Mouse (Mus musculus): Measurements from ENCODE around the gene Maml1. TPM values are rescaled to one million over a fixed set of nuclear protein-coding genes. Genes with fewer than 3 reads are reported as not detected.

The Maml1 gene
- polyA plus RNA-seq, 1 experiment from 2014 or later: 4.6 TPM

DNA sequence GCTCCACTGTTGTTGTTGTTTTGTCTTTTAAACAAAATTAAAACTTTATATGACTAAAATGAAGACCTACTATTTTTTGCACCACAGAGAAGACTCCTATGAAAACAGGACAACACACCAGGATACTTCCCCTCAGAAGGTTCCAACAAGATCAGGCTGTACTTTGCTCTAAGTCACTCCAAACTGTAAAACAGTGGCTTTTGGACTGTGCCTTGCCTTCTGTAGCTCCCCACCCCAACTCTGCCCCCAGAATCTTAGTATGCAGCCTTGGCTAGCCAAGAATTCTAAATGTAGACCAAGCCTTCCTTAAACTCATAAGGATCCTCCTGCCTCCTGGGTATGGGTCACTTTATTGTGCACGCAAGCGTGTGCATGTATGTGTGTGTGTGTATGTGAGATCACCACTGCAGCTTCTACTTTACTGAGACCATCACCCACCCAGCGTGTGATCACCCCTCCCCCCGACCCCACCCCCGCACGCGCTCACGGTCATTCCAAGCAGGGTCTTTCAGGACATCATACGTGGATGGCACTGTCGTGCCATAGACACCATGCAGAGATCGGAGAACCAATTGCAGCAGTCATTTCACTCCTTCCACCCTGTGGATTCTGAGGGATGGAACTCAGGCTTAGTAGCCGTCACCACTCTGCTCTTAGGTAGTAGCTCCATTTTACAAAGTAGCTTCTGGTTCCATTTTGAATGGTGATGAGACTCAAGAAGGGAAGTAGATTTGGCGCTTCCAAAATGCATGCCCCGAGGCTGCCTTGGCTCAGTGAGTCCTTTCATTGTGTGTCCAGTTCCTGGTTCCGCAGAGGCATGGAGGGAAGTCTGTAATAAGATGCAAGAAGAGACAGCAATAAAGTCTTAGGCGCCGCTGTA is 68.1 kb downstream of the Maml1 start:
- H3K27ac ChIP-seq: peak overlapping the region; percentile 96
- peak overlapping the region; percentile 97 for H3K9ac ChIP-seq
- ATAC-seq (ENCODE audit: low FRiP score) (peak; percentile 36), DNase-seq (ENCODE audit: low spot score) (peak; percentile 53)
- no peaks in the 10 kb centered on the region for H3K27me3 ChIP-seq (ENCODE audit: control insufficient read depth, insufficient read depth, low read length)
- 5% methylated on average over 17 of the region's 17 CpGs for WGBS
- H3K9me3 ChIP-seq (ENCODE audit: control insufficient read depth, low read length): no peaks in the 10 kb centered on the region
- H3K36me3 ChIP-seq (replicated peaks; ENCODE audit: control insufficient read depth, insufficient read depth): 0 out of 2 replicates have a peak, but pooled peaks cover 7% of the 10 kb centered on the region
- H3K4me1 ChIP-seq (replicated peaks; ENCODE audit: control insufficient read depth, insufficient read depth, low read length): peaks cover 46% of the 10 kb centered on the region
- peak overlapping the region; percentile 95 for H3K4me2 ChIP-seq (replicated peaks)
- peak overlapping the region; percentile 83 for H3K4me3 ChIP-seq (replicated peaks; ENCODE audit: low read length)

DNA sequence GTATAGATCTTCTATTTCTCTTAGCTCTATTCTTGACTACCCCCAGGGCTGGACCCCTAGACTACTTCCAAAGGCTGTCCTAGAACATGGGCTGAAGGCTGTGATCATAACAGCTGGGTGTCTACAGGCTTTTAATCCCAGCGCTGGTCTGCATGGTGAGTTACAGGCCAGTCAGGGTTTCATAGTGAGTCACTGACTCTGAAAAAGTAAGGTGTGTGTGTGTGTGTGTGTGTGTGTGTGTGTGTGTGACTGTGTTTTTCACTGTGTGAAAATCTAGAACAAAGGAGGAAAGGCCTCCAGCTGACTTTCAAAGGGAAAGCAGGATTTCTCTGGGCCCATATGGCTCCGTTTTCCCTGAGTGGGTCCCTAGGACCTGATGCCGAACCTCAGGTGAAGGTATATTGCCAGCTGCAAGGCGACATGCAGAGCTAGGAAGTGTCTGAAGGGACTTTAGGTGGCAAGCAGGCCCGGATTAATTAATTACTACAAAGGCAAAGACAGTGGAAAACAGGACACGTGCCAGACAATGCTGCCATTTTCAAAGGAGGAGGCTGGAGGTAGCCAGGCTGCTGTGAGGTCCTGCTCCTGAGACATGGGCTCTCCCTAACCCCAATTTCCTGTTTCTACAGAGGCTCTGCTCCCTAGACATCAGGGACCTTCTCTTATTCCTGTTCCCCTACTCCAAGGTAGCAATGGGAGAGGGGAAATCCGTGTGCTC is 69.4 kb downstream of the Maml1 start:
- DNase-seq (ENCODE audit: low spot score) (no peak), ATAC-seq (ENCODE audit: low FRiP score) (no peak)
- 0 out of 2 replicates have a peak overlapping the region, but pooled peaks have one; percentile 25 for H3K9ac ChIP-seq
- WGBS: 51% methylated on average over 7 of the region's 7 CpGs
- peak overlapping the region; percentile 95 for H3K4me2 ChIP-seq (replicated peaks)
- H3K4me1 ChIP-seq (replicated peaks; ENCODE audit: control insufficient read depth, insufficient read depth, low read length): peaks cover 38% of the 10 kb centered on the region
- peak overlapping the region; percentile 6; the same call in 1 of the 2 replicates for H3K4me3 ChIP-seq (replicated peaks; ENCODE audit: low read length)
- H3K27me3 ChIP-seq (ENCODE audit: control insufficient read depth, insufficient read depth, low read length): no peaks in the 10 kb centered on the region
- H3K27ac ChIP-seq: peak overlapping the region; percentile 29; the same call in 1 of the 2 replicates
- 0 out of 2 replicates have a peak, but pooled peaks cover 7% of the 10 kb centered on the region for H3K36me3 ChIP-seq (replicated peaks; ENCODE audit: control insufficient read depth, insufficient read depth)
- no peaks in the 10 kb centered on the region for H3K9me3 ChIP-seq (ENCODE audit: control insufficient read depth, low read length)

GRCm38 (mm10) chr11:50219833-50220232 is 72.3 kb downstream of the Maml1 start:
- Histone ChIP-seq H3K27ac (no peak overlapping the region), H3K9me3 (ENCODE audit: control insufficient read depth, low read length) (no peaks in the 10 kb centered on the region), H3K27me3 (ENCODE audit: control insufficient read depth, insufficient read depth, low read length) (no peaks in the 10 kb centered on the region), H3K4me1 (replicated peaks; ENCODE audit: control insufficient read depth, insufficient read depth, low read length) (peaks cover 27% of the 10 kb centered on the region), H3K36me3 (replicated peaks; ENCODE audit: control insufficient read depth, insufficient read depth) (0 out of 2 replicates have a peak, but pooled peaks cover 7% of the 10 kb centered on the region), H3K4me3 (replicated peaks; ENCODE audit: low read length) (no peak overlapping the region), H3K9ac (no peak overlapping the region), H3K4me2 (replicated peaks) (no peak overlapping the region)
- DNase-seq (ENCODE audit: low spot score) (no peak), ATAC-seq (ENCODE audit: low FRiP score) (no peak)
- 51% methylated on average over 2 of the region's 2 CpGs for WGBS

DNA sequence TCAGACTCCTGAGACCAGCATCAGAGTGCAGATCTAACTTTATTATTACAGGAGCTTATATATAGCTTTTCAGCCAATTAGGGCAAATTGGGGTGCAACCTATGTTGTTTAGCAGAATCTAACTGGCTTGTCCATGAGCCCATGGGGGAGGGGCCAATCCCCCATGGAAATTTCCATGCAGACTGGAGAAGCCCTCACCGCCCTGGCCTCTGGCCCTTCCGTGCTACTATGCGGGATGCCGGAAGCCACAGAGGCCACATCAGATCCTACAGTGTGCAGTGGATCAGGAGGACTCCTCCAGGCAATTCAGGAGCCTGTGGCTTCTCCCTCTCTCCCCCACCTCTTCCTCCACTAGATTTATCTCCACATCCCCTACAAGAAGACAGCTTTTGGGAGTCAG is 74.3 kb downstream of the Maml1 start:
- Histone ChIP-seq H3K9me3 (ENCODE audit: control insufficient read depth, low read length) (no peaks in the 10 kb centered on the region), H3K4me2 (replicated peaks) (no peak overlapping the region), H3K4me1 (replicated peaks; ENCODE audit: control insufficient read depth, insufficient read depth, low read length) (peaks cover 13% of the 10 kb centered on the region; the same call in 1 of the 2 replicates), H3K27me3 (ENCODE audit: control insufficient read depth, insufficient read depth, low read length) (no peaks in the 10 kb centered on the region), H3K27ac (no peak overlapping the region), H3K9ac (no peak overlapping the region), H3K4me3 (replicated peaks; ENCODE audit: low read length) (no peak overlapping the region), H3K36me3 (replicated peaks; ENCODE audit: control insufficient read depth, insufficient read depth) (0 out of 2 replicates have a peak, but pooled peaks cover 7% of the 10 kb centered on the region)
- WGBS: 51% methylated on average over 4 of the region's 4 CpGs
- DNase-seq (ENCODE audit: low spot score): no peak
- ATAC-seq (ENCODE audit: low FRiP score): no peak

GRCm38 (mm10) chr11:50216724-50217366 is 75.3 kb downstream of the Maml1 start:
- WGBS: 80% methylated on average over 4 of the region's 4 CpGs
- H3K27ac ChIP-seq: no peak overlapping the region

GRCm38 (mm10) chr11:50215633-50216032 is 76.5 kb downstream of the Maml1 start:
- no peaks in the 10 kb centered on the region for H3K27me3 ChIP-seq (ENCODE audit: control insufficient read depth, insufficient read depth, low read length)
- no peak overlapping the region for H3K4me3 ChIP-seq (replicated peaks; ENCODE audit: low read length)
- H3K4me1 ChIP-seq (replicated peaks; ENCODE audit: control insufficient read depth, insufficient read depth, low read length): peaks cover 14% of the 10 kb centered on the region; the same call in 1 of the 2 replicates
- no peak overlapping the region for H3K9ac ChIP-seq
- H3K27ac ChIP-seq: no peak overlapping the region
- ATAC-seq (ENCODE audit: low FRiP score) (no peak), DNase-seq (ENCODE audit: low spot score) (no peak)
- 31% methylated on average over 9 of the region's 9 CpGs for WGBS
- 0 out of 2 replicates have a peak, but pooled peaks cover 3% of the 10 kb centered on the region for H3K36me3 ChIP-seq (replicated peaks; ENCODE audit: control insufficient read depth, insufficient read depth)
- H3K4me2 ChIP-seq (replicated peaks): peak overlapping the region; percentile 9; the same call in 1 of the 2 replicates
- no peaks in the 10 kb centered on the region for H3K9me3 ChIP-seq (ENCODE audit: control insufficient read depth, low read length)

More at GRCm38 (mm10) chr11:50216724-50217366, 75.3 kb downstream of the Maml1 start:
- ATAC-seq (ENCODE audit: low FRiP score) (no peak), DNase-seq (ENCODE audit: low spot score) (no peak)
- no peaks in the 10 kb centered on the region for H3K27me3 ChIP-seq (ENCODE audit: control insufficient read depth, insufficient read depth, low read length)
- no peak overlapping the region for H3K4me2 ChIP-seq (replicated peaks)
- no peak overlapping the region for H3K4me3 ChIP-seq (replicated peaks; ENCODE audit: low read length)
- peaks cover 8% of the 10 kb centered on the region; the same call in 1 of the 2 replicates for H3K4me1 ChIP-seq (replicated peaks; ENCODE audit: control insufficient read depth, insufficient read depth, low read length)
- H3K36me3 ChIP-seq (replicated peaks; ENCODE audit: control insufficient read depth, insufficient read depth): 0 out of 2 replicates have a peak, but pooled peaks cover 7% of the 10 kb centered on the region
- H3K9me3 ChIP-seq (ENCODE audit: control insufficient read depth, low read length): no peaks in the 10 kb centered on the region
- no peak overlapping the region for H3K9ac ChIP-seq

GRCm38 (mm10) chr11:50214631-50215030 is 77.5 kb downstream of the Maml1 start:
- ATAC-seq (ENCODE audit: low FRiP score): no peak
- WGBS: 90% methylated on average over 6 of the region's 6 CpGs
- no peak overlapping the region for H3K4me3 ChIP-seq (replicated peaks; ENCODE audit: low read length)

GRCm38 (mm10) chr11:50212848-50213758 is 79.0 kb downstream of the Maml1 start:
- Histone ChIP-seq H3K4me2 (replicated peaks) (no peak overlapping the region), H3K9ac (no peak overlapping the region), H3K36me3 (replicated peaks; ENCODE audit: control insufficient read depth, insufficient read depth) (no peaks in the 10 kb centered on the region), H3K4me1 (replicated peaks; ENCODE audit: control insufficient read depth, insufficient read depth, low read length) (peaks cover 27% of the 10 kb centered on the region), H3K27ac (no peak overlapping the region), H3K9me3 (ENCODE audit: control insufficient read depth, low read length) (no peaks in the 10 kb centered on the region), H3K27me3 (ENCODE audit: control insufficient read depth, insufficient read depth, low read length) (no peaks in the 10 kb centered on the region), H3K4me3 (replicated peaks; ENCODE audit: low read length) (no peak overlapping the region)
- DNase-seq (ENCODE audit: low spot score): no peak
- ATAC-seq (ENCODE audit: low FRiP score): no peak
- WGBS: 62% methylated on average over 11 of the region's 11 CpGs

More at GRCm38 (mm10) chr11:50214631-50215030, 77.5 kb downstream of the Maml1 start:
- Histone ChIP-seq H3K9me3 (ENCODE audit: control insufficient read depth, low read length) (no peaks in the 10 kb centered on the region), H3K27ac (no peak overlapping the region), H3K4me1 (replicated peaks; ENCODE audit: control insufficient read depth, insufficient read depth, low read length) (peaks cover 14% of the 10 kb centered on the region; the same call in 1 of the 2 replicates), H3K9ac (no peak overlapping the region), H3K4me2 (replicated peaks) (no peak overlapping the region), H3K36me3 (replicated peaks; ENCODE audit: control insufficient read depth, insufficient read depth) (no peaks in the 10 kb centered on the region), H3K27me3 (ENCODE audit: control insufficient read depth, insufficient read depth, low read length) (no peaks in the 10 kb centered on the region)
- DNase-seq (ENCODE audit: low spot score): no peak
